Mouse (Mus musculus) kidney, postnatal 36 days (tissue): ENCODE measurements around the gene Mthfd1l.

Experiments used
- DNase-seq, 2 experiments: peaks; one replicate each; pipeline ENCODE4 v3.0.0; 2021 to 2022; ENCODE audit warnings: mixed read lengths in 2 of 2

The Mthfd1l gene

GRCm38 (mm10) chr10:3978326-3978725 is 5.4 kb downstream of the Mthfd1l start:
- peak in 1 of 2 experiments; percentile 37 for DNase-seq

DNA sequence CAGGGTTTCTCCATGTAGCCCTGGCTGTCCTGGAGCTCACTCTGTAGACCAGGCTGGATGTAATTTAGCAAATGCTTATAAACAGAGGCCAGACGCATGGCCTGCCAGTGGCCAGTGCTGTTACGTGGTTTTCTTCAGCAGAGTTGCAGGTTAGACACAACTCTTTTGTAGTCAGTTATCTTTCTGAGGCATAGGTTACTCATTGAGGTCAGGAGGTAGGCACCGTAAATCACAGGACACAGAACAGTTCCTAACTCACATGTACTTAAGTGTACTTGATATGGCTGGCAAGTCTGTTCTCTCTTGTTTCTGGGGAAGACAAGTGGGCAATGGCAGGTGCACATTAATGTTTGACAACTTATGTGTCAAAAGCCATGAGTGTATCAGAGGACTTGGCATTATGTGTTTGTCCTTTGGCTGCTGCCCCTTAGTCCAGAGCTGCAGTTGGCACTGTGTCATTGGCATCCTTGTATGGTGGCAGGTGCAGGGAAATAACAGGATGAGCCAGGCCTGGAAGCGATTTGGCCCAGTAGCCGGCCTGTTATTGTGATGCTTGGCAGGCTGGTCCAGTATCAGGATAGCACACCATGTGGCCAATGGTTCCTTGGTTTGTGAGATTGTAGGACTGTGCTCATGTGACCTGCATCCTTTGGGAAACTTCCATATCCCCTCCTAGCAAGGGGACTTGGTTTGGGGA is 6.0 kb downstream of the Mthfd1l start:
- no peak for DNase-seq

DNA sequence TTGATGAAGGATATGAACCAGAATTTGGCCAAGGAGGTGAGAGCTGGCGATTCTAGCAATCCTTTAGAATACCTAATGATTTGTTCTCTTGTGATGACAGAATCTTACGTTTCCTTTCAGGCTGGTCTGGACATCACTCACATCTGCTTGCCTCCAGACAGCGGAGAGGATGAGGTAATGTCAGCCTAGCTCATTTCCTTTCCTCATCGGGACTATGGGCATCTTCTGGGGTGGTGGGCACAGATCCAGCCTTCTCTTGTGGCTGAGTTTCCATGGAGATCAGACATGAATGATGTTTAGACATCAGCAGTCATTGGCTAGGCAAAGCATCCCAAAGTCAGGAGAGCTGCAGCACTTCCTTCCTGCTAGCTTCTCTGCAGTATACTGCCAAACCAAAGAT is 7.3 kb downstream of the Mthfd1l start:
- no peak for DNase-seq

DNA sequence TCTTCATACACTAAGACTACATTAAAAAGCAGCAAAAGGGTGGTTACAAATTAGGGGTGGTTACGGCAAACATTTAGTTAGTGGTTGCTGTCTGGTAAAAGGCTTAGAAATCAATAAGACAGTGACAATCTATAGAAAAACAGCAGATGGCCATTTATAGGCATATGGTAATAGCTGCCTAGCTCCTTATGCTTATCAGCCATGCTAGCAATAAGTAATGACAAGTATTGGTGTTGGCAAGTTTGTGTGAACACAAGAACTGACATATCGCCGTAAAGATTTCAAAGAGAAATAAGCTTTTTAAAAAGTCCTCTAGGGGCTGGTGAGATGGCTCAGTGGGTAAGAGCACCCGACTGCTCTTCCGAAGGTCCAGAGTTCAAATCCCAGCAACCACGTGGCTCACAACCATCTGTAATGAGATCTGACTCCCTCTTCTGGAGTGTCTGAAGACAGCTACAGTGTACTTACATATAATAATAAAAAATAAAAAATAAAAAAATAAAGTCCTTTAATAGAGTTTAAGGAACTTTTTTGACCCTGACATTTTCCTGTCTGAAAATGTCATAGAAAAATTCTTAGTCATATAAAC is 17.5 kb downstream of the Mthfd1l start:
- DNase-seq, result no peak

DNA sequence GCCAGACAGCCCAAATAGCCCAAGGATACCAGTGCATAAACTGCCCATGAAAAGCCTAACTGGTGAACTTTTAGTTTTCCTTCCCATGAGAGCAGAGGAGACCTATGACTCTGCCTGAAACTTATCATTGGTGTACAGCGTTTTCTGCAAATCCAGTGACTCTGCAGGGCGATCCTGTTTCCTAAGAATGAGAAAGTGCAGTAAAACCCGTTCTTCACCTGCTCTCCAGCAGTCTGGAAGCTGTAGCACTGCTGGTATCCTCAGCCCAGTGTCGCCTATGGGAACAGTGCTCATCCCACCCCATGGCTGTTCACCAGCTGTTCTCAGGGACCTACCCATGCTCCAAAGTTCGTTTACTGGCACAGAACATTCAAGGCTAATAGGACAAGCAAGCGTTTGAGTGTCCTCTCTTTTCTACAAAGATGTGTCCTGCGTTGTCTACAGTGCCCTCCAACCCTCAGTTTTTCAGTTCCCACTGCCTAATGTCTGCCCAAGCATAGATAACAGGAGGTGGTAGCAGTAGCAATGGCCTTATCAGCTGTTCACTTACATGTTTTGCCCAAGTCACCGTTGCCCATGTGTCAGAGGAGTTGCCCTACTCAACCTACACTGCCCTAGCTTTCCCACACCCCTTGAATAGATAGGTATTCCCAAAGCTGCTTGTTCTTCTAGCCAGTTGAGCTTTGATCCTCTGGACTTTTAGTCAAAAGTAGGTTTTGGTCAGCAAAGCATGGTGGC is 20.6 kb downstream of the Mthfd1l start:
- DNase-seq, result no peak

GRCm38 (mm10) chr10:3995277-3995676 is 22.4 kb downstream of the Mthfd1l start:
- DNase-seq, result peak in 1 of 2 experiments; percentile 25

DNA sequence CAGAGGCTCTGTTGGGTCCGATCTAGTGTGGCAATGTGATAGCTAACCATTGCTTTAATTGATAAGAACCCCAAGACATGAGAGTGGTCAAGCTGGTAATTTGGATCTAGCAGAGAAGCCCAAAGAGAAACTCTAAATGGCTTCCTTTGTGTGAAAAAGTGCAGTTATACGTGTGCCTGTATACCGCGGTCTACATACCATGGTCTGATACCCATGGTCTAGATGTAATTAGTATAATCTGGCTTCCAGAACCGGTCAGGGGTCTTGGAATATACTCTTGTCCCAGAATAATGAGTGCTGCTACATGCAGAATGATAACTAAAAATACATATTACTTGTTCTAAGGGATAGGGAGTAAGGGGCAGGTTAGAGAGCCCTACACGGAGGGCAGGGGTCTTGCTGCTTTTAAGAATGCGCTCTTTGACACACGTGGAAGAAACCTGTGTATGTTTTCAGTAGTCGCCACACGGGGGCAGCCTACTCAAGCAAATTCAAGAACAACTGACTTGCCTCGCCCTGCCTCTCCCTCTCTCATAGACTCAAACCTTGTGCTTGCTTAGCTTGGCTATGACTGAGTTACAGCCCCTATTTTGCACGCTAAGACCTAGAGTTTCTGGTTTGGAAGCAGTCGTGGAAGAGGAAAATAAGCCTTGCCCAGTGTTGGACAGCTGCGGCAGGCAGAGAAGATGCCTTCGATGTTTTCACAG is 23.4 kb downstream of the Mthfd1l start:
- DNase-seq, result peak; percentile 70 to 83

DNA sequence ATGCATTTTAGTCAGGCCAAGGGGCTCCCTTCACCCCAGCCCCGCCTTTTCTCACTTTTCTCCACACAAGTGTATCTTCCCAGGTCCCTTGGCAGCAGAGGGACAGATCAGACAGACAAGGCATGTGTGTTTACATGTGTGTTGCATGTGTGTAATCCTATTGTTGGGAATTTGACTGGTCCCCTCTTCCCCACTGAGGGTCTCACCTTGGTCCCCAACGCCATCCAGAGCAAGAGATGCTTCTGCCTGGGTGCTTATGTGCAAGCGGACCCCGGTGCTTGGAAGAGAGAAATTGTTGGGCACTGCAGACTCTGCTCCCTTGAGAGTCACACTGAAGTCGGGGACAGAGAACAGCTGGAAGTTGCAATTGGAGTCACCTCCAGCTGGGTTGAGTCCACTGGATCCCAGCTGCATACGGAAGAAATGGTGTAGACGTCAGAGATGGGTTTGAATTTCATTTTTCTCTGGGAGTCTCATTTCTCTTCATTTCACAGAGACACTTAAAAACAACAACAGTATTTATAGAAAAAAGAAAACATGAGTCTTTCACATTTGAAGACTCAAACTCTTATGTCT is 25.0 kb downstream of the Mthfd1l start:
- DNase-seq, result no peak

- no peak for DNase-seq
Measured at GRCm38 (mm10) chr10:4002711-4003110, 29.8 kb downstream of the Mthfd1l start.

GRCm38 (mm10) chr10:4005191-4005590 is 32.3 kb downstream of the Mthfd1l start:
- no peak for DNase-seq

DNA sequence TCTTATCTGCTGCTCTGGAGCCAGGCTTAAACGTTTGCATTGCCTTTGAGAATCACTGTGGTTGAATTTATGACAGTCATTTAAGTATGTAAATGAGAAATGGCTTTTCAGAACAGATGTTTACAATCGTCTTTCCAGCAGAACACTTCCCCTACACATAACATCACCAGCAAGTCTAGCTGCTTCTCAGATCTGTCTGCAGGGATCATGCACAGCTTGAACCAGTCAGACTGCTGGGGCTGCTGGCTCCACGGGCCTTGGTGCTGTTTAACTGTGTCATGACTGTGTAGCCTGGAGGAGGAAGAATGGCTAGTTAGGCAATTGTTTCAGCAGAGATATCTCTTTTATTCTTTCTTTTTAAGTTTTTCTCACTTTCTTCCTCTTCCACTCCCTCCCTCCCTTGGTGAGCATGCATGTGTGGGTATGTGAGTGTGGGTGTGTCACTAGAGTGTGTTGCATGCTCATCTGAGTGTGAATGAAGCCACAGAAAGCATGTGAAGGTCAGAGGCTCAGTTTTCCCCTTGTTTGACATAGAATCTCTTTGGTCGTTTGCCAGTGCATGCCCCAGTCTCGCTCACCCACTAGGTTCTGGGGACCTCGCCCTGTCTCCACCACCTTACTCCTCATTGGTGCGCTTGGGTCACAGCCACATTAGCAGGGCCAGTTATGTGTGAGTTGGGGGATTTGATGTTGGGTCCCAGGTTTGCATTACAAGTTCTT is 33.5 kb downstream of the Mthfd1l start:
- DNase-seq, result no peak

DNA sequence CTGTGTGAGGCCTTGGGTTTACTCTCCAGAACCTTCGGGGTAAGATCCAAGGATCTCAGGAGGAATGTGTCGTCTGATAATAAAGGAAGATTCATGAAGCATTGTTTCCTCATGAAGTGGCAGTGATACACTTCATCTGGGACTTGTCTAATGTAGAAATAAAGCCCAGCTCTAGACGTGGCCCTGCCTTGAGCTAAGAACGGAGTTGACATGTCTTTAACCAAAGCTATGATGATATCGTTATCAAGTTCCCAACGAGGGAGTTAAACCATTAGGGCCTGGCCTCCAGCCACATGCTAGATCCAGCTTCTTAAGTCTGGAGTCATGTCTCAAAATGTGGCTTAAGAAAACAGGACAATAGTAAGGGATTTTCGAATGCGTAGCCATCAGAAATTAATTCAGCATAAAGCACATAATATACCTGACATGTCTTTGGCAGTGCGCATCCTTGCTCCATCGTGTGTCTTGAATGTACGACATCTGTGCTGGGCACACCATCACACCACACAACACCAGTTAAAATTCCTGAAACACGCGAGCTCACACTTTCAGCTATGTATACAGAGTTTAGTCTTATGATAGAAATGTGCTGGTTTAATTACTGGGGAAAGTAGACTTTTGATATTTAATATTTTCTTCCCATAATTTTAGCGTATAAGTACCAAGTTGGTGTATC is 49.8 kb downstream of the Mthfd1l start:
- no peak for DNase-seq

DNA sequence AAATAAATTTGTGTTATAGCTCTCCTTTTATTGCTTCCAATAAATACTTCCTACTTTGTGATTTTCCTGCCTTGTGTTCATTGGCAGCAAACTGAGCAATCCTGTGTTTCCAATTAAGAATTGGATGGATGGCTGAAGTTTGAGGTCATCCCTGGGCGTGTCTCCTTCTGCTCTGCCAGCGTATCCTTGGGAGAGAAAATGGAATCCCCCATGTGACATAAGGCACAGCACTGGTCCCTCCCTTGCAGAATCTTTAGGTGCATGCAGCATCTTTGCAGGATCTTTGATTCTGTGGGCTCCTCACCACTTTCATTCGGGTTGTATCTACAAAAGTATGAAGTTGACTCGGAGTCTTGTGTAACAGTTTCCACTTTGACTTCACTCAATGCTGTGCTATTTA is 53.7 kb downstream of the Mthfd1l start:
- DNase-seq, result no peak

DNA sequence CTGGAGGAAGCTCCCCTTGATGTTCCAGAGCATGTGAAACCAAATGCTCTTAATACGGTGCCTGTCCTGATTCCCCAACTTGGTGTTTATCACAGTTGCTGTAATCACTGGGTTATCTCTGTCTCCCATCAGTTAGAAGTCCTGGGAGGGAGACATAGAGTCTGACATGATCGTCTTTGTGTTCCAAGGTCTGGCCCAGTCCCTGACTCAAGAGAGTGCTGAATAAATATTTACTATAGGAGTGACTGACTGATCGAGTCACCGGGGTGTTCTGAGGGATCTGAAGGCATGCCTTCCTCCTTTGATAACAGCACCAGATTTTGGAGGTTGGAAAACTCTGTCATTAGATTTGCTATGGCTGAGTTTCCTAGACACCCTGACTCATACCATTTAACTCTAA is 54.5 kb downstream of the Mthfd1l start:
- DNase-seq, result no peak

DNA sequence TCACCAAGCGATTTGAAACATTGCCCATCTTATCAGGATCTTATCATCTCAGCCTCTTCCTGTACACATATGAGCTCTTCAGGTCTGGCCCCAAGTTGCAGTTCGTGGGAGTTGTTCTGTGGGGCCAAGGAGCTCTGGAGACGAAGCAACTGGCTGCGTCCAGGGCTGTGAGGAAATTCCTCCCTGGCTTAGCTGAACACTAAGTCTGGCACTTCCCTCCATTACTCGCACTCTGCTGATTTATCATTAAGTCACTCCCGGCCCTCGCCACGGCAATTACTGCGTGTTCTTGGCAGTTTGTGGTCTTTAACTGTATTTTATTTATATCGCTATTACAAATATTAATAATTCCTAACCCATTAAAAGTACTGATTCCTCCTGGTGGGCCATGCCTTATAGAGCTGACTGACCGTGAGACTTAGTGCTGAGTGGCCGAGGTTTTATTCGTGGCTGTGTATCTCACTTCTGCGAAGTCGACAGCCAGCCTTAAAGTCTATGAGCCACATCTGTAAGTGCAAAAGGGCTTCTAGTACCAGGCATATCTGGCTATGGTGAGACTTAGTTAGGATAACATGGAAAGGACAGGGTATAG is 56.0 kb downstream of the Mthfd1l start:
- DNase-seq, result no peak

DNA sequence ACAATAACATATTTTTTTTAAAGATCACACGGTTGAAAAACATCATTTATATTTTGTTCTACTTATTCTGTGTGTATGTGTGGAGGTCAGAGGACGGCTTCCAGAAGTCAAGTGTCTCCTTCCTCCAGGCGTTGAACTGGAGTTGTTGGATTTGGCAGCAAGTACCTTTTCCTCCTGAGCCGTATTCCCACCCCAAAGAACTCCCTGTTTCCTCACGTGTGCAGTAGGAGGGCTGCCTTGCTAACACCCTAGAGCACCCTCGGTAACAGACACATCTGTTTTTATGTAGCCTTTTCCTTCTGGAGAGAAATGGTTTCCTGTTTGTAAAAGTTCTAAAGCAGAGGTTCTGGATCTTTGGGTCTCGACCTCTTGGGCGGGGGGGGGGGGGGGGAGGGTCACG is 60.8 kb downstream of the Mthfd1l start:
- peak in 1 of 2 experiments; percentile 5 for DNase-seq

DNA sequence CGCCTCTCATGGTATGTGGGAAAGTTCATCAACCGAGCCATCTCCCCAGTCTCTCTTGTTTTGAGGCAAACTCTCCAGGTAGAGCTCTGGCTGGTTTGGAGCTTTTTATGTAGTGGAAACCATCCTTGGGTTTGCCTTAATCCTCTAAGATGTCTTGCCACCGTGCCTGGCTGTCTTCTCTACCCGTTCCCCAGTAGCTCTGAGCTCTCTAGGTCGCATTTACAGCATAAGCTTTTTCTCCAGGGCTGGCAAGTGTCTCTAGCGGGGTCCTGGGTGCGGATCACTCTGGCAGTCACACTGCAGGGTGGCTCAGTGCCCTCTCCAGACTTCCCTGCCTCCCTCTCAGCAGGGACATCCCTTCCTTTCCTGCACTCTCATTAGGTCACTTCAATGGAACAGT is 63.6 kb downstream of the Mthfd1l start:
- DNase-seq, result no peak

GRCm38 (mm10) chr10:4037066-4037465 is 64.1 kb downstream of the Mthfd1l start:
- peak; percentile 25 to 39 for DNase-seq

DNA sequence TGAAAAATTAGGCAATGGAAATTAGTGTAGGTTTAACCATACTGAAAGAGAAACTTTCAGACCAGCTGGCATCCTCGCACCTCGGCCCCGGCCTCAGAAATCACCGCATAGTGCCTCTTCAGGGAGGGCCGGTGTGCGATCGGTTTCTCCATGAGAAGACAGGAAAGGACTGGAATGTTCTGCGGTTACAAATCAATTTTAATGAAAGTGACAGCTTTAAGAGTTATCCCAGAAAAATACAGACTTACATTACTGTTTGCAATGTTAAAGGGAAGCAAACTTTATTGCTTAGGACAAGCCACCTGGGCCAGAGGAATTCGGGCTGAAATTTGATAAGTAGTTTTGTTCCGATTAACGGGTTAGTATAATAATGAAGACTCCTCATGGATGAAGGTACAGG is 65.7 kb downstream of the Mthfd1l start:
- no peak for DNase-seq

DNA sequence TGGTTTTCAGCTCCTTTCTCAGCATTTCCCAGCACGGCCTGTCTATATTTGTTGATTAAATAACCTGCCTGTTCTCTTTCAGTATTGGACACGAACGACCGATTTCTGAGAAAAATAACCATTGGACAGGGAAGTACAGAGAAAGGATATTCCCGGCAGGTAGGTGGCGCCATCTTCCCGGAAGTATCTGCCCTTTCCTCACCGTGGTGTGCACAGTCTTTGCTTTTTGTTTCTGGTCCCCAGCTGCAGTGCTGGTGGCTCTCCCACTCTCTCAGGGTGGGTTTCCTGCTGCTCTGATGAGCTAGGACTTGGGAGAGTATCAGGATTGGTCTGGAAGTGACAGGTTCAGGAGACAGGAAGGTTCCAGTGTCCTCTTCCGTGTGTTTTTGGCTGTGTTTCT is 68.8 kb downstream of the Mthfd1l start:
- peak; percentile 58 to 83 for DNase-seq

- no peak for DNase-seq
Measured at GRCm38 (mm10) chr10:4044421-4044820, 71.5 kb downstream of the Mthfd1l start.
